Mouse (Mus musculus) megakaryocyte progenitor cell, adult 5-6 weeks (primary cell): ENCODE data around the gene Gm21900. TPM values are rescaled to one million over a fixed set of nuclear protein-coding genes. Genes with fewer than 3 reads are reported as not detected.
"Not testable (repeated sequence)": the region's sequence is repeated elsewhere in the genome, so short reads cannot be mapped to it uniquely, and the experiment has no call there.

ENCODE experiments used
- ATAC-seq: replicated peaks from 2 replicates; pipeline ENCODE4 v1.8.0; 2016; ENCODE audit warnings: mild to moderate bottlenecking, moderate TSS enrichment, inconsistent platforms; ENCODE audit not compliant: poor library complexity
- total RNA-seq, 2 experiments: library from RNA; stranded (forward) in 1 of 2; stranded (reverse) in 1 of 2; fragments of 157-497, 149-512 nt in 1 of 2; fragments of 200-1000 nt in 1 of 2; gene quantifications; 2 replicates each; pipeline versions ENCODE4 v1.2.3 to v1.2.4; 2015 to 2017

The Gm21900 gene
- total RNA-seq (2015) (not detected in 2 replicates), total RNA-seq (2017) (not detected in 2 replicates)

GRCm38 (mm10) chrY:10616061-10616460 is at the start of gene Gm21900:
Gene Gm21900, plus strand, starts transcription at chrY:10616361.
- ATAC-seq = not testable (repeated sequence)

- ATAC-seq = peak; percentile 17; the same call in 1 of the 2 replicates
Measured at GRCm38 (mm10) chrY:10643516-10643915, 27.4 kb downstream of the Gm21900 start.

Other genes with a start within 250 kb of the Gm21900 start
- gene Gm28510, start 203.6 kb upstream of the Gm21900 start, total RNA-seq (2015) = not detected in 2 replicates
- not detected in 2 replicates for gene Gm28510, start 203.6 kb upstream of the Gm21900 start, total RNA-seq (2017)
- not detected in 2 replicates for gene Gm20737, start 80.3 kb upstream of the Gm21900 start, total RNA-seq (2015)
- gene Gm20737, start 80.3 kb upstream of the Gm21900 start, total RNA-seq (2017) = not detected in 2 replicates
- gene Gm21775, start 62.9 kb upstream of the Gm21900 start, total RNA-seq (2015) = not detected in 2 replicates
- not detected in 2 replicates for gene Gm21775, start 62.9 kb upstream of the Gm21900 start, total RNA-seq (2017)
- gene Gm20777, start 136.1 kb downstream of the Gm21900 start, total RNA-seq (2015) = not detected in 2 replicates
- gene Gm20777, start 136.1 kb downstream of the Gm21900 start, total RNA-seq (2017) = not detected in 2 replicates